9 mouse cellular contexts compared by ENCODE assay signal in the genomic region with DNA sequence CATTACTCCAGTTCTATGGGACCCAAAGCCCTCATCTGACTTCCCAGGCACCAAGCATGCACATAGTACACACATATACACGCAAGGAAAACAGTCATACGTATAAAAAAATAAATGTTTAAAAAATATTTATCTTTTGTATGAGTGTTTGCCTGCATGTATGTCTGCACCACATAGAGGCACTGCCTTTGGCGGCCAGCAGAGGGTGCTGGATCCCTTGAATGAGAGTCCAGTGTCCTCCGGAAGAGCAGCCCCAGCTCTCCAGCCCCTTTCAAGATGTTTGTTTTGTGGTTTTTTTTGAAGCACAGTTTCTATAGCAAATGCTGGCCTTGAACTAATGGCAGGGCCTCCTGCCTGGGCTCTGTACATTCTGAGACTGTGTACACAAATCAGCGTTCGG. TPM values are rescaled to one million over a fixed set of nuclear protein-coding genes. Genes with fewer than 3 reads are reported as not detected.
DNase-seq lines count a peak whose midpoint lies in the region; TF ChIP-seq lines count a peak whose summit lies in the region.
"Had no signal": no experiment of that assay in that cellular context is flagged by ENCODE, and none has a peak within 500 bp of the region (broad histone marks: within the 10 kb centered on the region; RNA-seq: fewer than 3 reads in every experiment).

No protein-coding gene starts in this region.

- no peak overlapping the region for H3K4me3 ChIP-seq in heart, embryonic 10.5 days
- no peak overlapping the region for H3K4me3 ChIP-seq in testis, adult 2 months (ENCODE audit: control insufficient read depth, low read depth, low read length)
- no peak overlapping the region for H3K4me3 ChIP-seq in limb, embryonic 10.5 days
- H3K4me3 ChIP-seq: embryonic facial prominence, embryonic 15.5 days had no signal

- peak; percentile 52; the same call in 1 of the 2 replicates for TF ChIP-seq CTCF in testis, adult 2 months (IDR thresholded peaks at IDR 0.05; ENCODE audit: control insufficient read depth, insufficient read depth, insufficient replicate concordance, low read depth, low read length)

- H3K4me1 ChIP-seq in heart, embryonic 10.5 days = no peaks in the 10 kb centered on the region
- no peaks in the 10 kb centered on the region for H3K4me1 ChIP-seq in testis, adult 2 months (ENCODE audit: control insufficient read depth, insufficient read depth, low read length)
- H3K4me1 ChIP-seq in limb, embryonic 10.5 days = no peaks in the 10 kb centered on the region
- H3K4me1 ChIP-seq: embryonic facial prominence, embryonic 15.5 days had no signal

- no peak overlapping the region for H3K27ac ChIP-seq in heart, embryonic 10.5 days
- H3K27ac ChIP-seq in testis, adult 2 months (ENCODE audit: control insufficient read depth, insufficient read depth, low read depth, low read length) = no peak overlapping the region
- H3K27ac ChIP-seq in limb, embryonic 10.5 days = no peak overlapping the region
- H3K27ac ChIP-seq: embryonic facial prominence, embryonic 15.5 days had no signal

- peaks cover 92% of the 10 kb centered on the region for H3K36me3 ChIP-seq in heart, embryonic 10.5 days
- peaks cover 6% of the 10 kb centered on the region for H3K36me3 ChIP-seq in testis, adult 2 months (ENCODE audit: control insufficient read depth, insufficient read depth, low read length)
- peaks cover 95% of the 10 kb centered on the region for H3K36me3 ChIP-seq in limb, embryonic 10.5 days

- no peaks in the 10 kb centered on the region for H3K9me3 ChIP-seq in heart, embryonic 10.5 days
- H3K9me3 ChIP-seq in limb, embryonic 10.5 days (replicated peaks) = no peaks in the 10 kb centered on the region

- no peaks in the 10 kb centered on the region for H3K27me3 ChIP-seq in heart, embryonic 10.5 days (ENCODE audit: insufficient read depth, poor library complexity, severe bottlenecking)
- no peaks in the 10 kb centered on the region for H3K27me3 ChIP-seq in testis, adult 2 months (ENCODE audit: control insufficient read depth, insufficient read depth, low read length)
- H3K27me3 ChIP-seq in limb, embryonic 10.5 days (ENCODE audit: low read depth, poor library complexity, severe bottlenecking) = no peaks in the 10 kb centered on the region
- H3K27me3 ChIP-seq: embryonic facial prominence, embryonic 15.5 days had no signal

- peak; percentile 6 for DNase-seq in heart, adult 8-10 months (ENCODE audit: low spot score)
- DNase-seq in heart, embryonic 10.5 days (ENCODE audit: low spot score) = no peak
- DNase-seq in testis, postnatal 14 days (ENCODE audit: low spot score) = no peak
- peak; percentile 17 to 22 for DNase-seq in cerebellum, postnatal 36 days
- peak; percentile 62 for DNase-seq in limb, embryonic 10.5 days (ENCODE audit: low spot score)
- DNase-seq in spleen, postnatal 36 days (ENCODE audit: low spot score in 2 of 2) = peak; percentile 15 to 36
- no peak for DNase-seq in frontal cortex, postnatal 25 days (ENCODE audit: low spot score in 2 of 2)

- WGBS in heart, embryonic 10.5 days = 83% methylated on average over 6 of the region's 6 CpGs
- WGBS in limb, embryonic 10.5 days = 85% methylated on average over 6 of the region's 6 CpGs

- TF ChIP-seq POLR2A in testis, adult 2 months (IDR thresholded peaks at IDR 0.05; ENCODE audit: control insufficient read depth, low read depth, low read length) = no peak

RNA-seq across cellular contexts. Expression of gene B230219D22Rik, which starts 24.4 kb away (rescaled TPM):
- total RNA-seq in heart, adult 8-10 months (2022) = 10 to 100 TPM; 37.8 to 39.8 (median 39.2) TPM
- 61.1 and 61.3 TPM in 2 replicates for polyA plus RNA-seq in heart, embryonic 10.5 days (2016; fragmentation: Nextera tagmentation; extraction: Ambion mirVana)
- 6.1 and 7.6 TPM in 2 replicates for polyA plus RNA-seq in testis, adult 2 months (2012; rRNA removed)
- 55.5 and 65.2 TPM in 2 replicates for polyA plus RNA-seq in limb, embryonic 10.5 days (2016; fragmentation: Nextera tagmentation; extraction: Ambion mirVana)

RNA-seq across cellular contexts. Expression of gene Ddx46, which starts 33.7 kb away (rescaled TPM):
- 10 to 100 TPM; 17.7 to 24.8 (median 20.2) TPM for total RNA-seq in heart, adult 8-10 months (2022)
- polyA plus RNA-seq in heart, embryonic 10.5 days (2016; fragmentation: Nextera tagmentation; extraction: Ambion mirVana) = 26.8 and 36.4 TPM in 2 replicates
- polyA plus RNA-seq in testis, adult 2 months (2012; rRNA removed) = 25.3 and 27.7 TPM in 2 replicates
- 41.5 and 45.6 TPM in 2 replicates for polyA plus RNA-seq in limb, embryonic 10.5 days (2016; fragmentation: Nextera tagmentation; extraction: Ambion mirVana)

RNA-seq across cellular contexts. Expression of gene Caml, which starts 45.7 kb away (rescaled TPM):
- 10 to 100 TPM; 10.1 to 12.8 (median 11.7) TPM for total RNA-seq in heart, adult 8-10 months (2022)
- polyA plus RNA-seq in heart, embryonic 10.5 days (2016; fragmentation: Nextera tagmentation; extraction: Ambion mirVana) = 31.3 and 41.8 TPM in 2 replicates
- polyA plus RNA-seq in testis, adult 2 months (2012; rRNA removed) = 24.8 and 26.8 TPM in 2 replicates
- polyA plus RNA-seq in limb, embryonic 10.5 days (2016; fragmentation: Nextera tagmentation; extraction: Ambion mirVana) = 48.1 and 53.3 TPM in 2 replicates

RNA-seq across cellular contexts. Expression of gene Txndc15, which starts 45.9 kb away (rescaled TPM):
- total RNA-seq in heart, adult 8-10 months (2022) = 10 to 100 TPM; 43.3 to 50.2 (median 45.4) TPM
- 61.3 and 69.5 TPM in 2 replicates for polyA plus RNA-seq in heart, embryonic 10.5 days (2016; fragmentation: Nextera tagmentation; extraction: Ambion mirVana)
- 7.8 and 8.1 TPM in 2 replicates for polyA plus RNA-seq in testis, adult 2 months (2012; rRNA removed)
- polyA plus RNA-seq in limb, embryonic 10.5 days (2016; fragmentation: Nextera tagmentation; extraction: Ambion mirVana) = 65.9 and 76.8 TPM in 2 replicates

RNA-seq across cellular contexts. Expression of gene Pcbd2, which starts 58.6 kb away (rescaled TPM):
- 10 to 100 TPM; 48.8 to 59.2 (median 53.4) TPM for total RNA-seq in heart, adult 8-10 months (2022)
- 52.3 and 54.2 TPM in 2 replicates for polyA plus RNA-seq in heart, embryonic 10.5 days (2016; fragmentation: Nextera tagmentation; extraction: Ambion mirVana)
- 4.8 and 6.3 TPM in 2 replicates for polyA plus RNA-seq in testis, adult 2 months (2012; rRNA removed)
- polyA plus RNA-seq in limb, embryonic 10.5 days (2016; fragmentation: Nextera tagmentation; extraction: Ambion mirVana) = 43.7 and 44.4 TPM in 2 replicates

Comparison
In these comparisons a context has a peak if more than half of its experiments do, and no peak if none do; other contexts are left out.
1. DNase-seq: peak in heart, adult 8-10 months (single experiment), cerebellum, postnatal 36 days (2 of 2), limb, embryonic 10.5 days (single experiment) and spleen, postnatal 36 days (2 of 2); none in heart, embryonic 10.5 days (single experiment), testis, postnatal 14 days (single experiment) and frontal cortex, postnatal 25 days (0 of 2).